Mouse (Mus musculus): ENCODE results near the gene Prkrip1.

GRCm38 (mm10) chr5:136135571-136136291 is 63.0 kb downstream of the Prkrip1 start, which contains the start of the genes Lrwd1 and Alkbh4:
- TF ChIP-seq ZNF384 (IDR thresholded peaks at IDR 0.05; ENCODE audit: low read depth, low read length) (no peak), ZC3H11A (IDR thresholded peaks at IDR 0.05; ENCODE audit: borderline replicate concordance, low read depth, low read length) (no peak), HCFC1 (IDR thresholded peaks at IDR 0.05; ENCODE audit: borderline replicate concordance, insufficient read depth, low read length) (peak; percentile 94), CHD2 (IDR thresholded peaks at IDR 0.05; ENCODE audit: low read depth, low read length) (no peak), MAFK (IDR thresholded peaks at IDR 0.05; ENCODE audit: insufficient read depth, low read depth, low read length) (no peak)
